Mouse (Mus musculus): ENCODE measurements around the gene Zfp62. TPM values are rescaled to one million over a fixed set of nuclear protein-coding genes. Genes with fewer than 3 reads are reported as not detected.

Zfp62 gene
- polyA plus RNA-seq, 1 experiment = 3.3 TPM

GRCm38 (mm10) chr11:49212577-49212976 is 9.5 kb downstream of the Zfp62 start:
- H3K79me2 ChIP-seq (ENCODE audit: control insufficient read depth, insufficient read depth) = peaks cover 64% of the 10 kb centered on the region
- TF ChIP-seq MAX (IDR thresholded peaks at IDR 0.05) = no peak
- TF ChIP-seq CTCF (IDR thresholded peaks at IDR 0.05; ENCODE audit: control insufficient read depth, insufficient read depth, insufficient read length) = no peak
- no peak for TF ChIP-seq MYOG (IDR thresholded peaks at IDR 0.05; ENCODE audit: control insufficient read depth, extremely low read depth, insufficient read length)
- no peak for TF ChIP-seq USF1 (IDR thresholded peaks at IDR 0.05; ENCODE audit: low read depth)
- no peak for TF ChIP-seq FOSL1 (IDR thresholded peaks at IDR 0.05; ENCODE audit: insufficient read depth, low read length, poor library complexity, severe bottlenecking)
- TF ChIP-seq MYOD1 (IDR thresholded peaks at IDR 0.05; ENCODE audit: control insufficient read depth, insufficient read length, low read depth) = no peak
- TF ChIP-seq CEBPB (IDR thresholded peaks at IDR 0.05; ENCODE audit: low read depth) = no peak
- H3K79me3 ChIP-seq (ENCODE audit: low read depth) = peaks cover 49% of the 10 kb centered on the region
- no peak overlapping the region for H3ac ChIP-seq (ENCODE audit: control insufficient read depth, insufficient read length, low read depth)
- H3K4me3 ChIP-seq (ENCODE audit: insufficient read depth, poor library complexity, severe bottlenecking) = no peak overlapping the region
- H3K27me3 ChIP-seq (ENCODE audit: control insufficient read depth, insufficient read depth, insufficient read length) = no peaks in the 10 kb centered on the region
- peaks cover 87% of the 10 kb centered on the region for H3K36me3 ChIP-seq (ENCODE audit: control insufficient read depth, insufficient read depth)

- H3ac ChIP-seq (ENCODE audit: control insufficient read depth, insufficient read length, low read depth) = no peak overlapping the region
- no peak overlapping the region for H3K4me3 ChIP-seq (ENCODE audit: insufficient read depth, poor library complexity, severe bottlenecking)
- H3K79me2 ChIP-seq (ENCODE audit: control insufficient read depth, insufficient read depth) = peaks cover 54% of the 10 kb centered on the region
- peaks cover 84% of the 10 kb centered on the region for H3K36me3 ChIP-seq (ENCODE audit: control insufficient read depth, insufficient read depth)
- H3K27me3 ChIP-seq (ENCODE audit: control insufficient read depth, insufficient read depth, insufficient read length) = no peaks in the 10 kb centered on the region
- peaks cover 40% of the 10 kb centered on the region for H3K79me3 ChIP-seq (ENCODE audit: low read depth)
- TF ChIP-seq FOSL1 (IDR thresholded peaks at IDR 0.05; ENCODE audit: insufficient read depth, low read length, poor library complexity, severe bottlenecking) = no peak
- TF ChIP-seq CEBPB (IDR thresholded peaks at IDR 0.05; ENCODE audit: low read depth) = no peak
- TF ChIP-seq MYOD1 (IDR thresholded peaks at IDR 0.05; ENCODE audit: control insufficient read depth, insufficient read length, low read depth) = no peak
- no peak for TF ChIP-seq CTCF (IDR thresholded peaks at IDR 0.05; ENCODE audit: control insufficient read depth, insufficient read depth, insufficient read length)
- no peak for TF ChIP-seq MYOG (IDR thresholded peaks at IDR 0.05; ENCODE audit: control insufficient read depth, extremely low read depth, insufficient read length)
- no peak for TF ChIP-seq MAX (IDR thresholded peaks at IDR 0.05)
- TF ChIP-seq USF1 (IDR thresholded peaks at IDR 0.05; ENCODE audit: low read depth) = no peak
Measured at GRCm38 (mm10) chr11:49213505-49213904, 10.4 kb downstream of the Zfp62 start.

- Histone ChIP-seq H3K4me3 (ENCODE audit: insufficient read depth, poor library complexity, severe bottlenecking) (no peak overlapping the region), H3K27me3 (ENCODE audit: control insufficient read depth, insufficient read depth, insufficient read length) (no peaks in the 10 kb centered on the region), H3K79me3 (ENCODE audit: low read depth) (no peaks in the 10 kb centered on the region), H3ac (ENCODE audit: control insufficient read depth, insufficient read length, low read depth) (no peak overlapping the region), H3K36me3 (ENCODE audit: control insufficient read depth, insufficient read depth) (peaks cover 37% of the 10 kb centered on the region), H3K79me2 (ENCODE audit: control insufficient read depth, insufficient read depth) (no peaks in the 10 kb centered on the region)
- TF ChIP-seq MYOD1 (IDR thresholded peaks at IDR 0.05; ENCODE audit: control insufficient read depth, insufficient read length, low read depth) = no peak
Measured at GRCm38 (mm10) chr11:49219271-49219670, 16.2 kb downstream of the Zfp62 start.

GRCm38 (mm10) chr11:49224455-49224854 is 21.4 kb downstream of the Zfp62 start:
- Histone ChIP-seq H3K36me3 (ENCODE audit: control insufficient read depth, insufficient read depth) (no peaks in the 10 kb centered on the region), H3K79me3 (ENCODE audit: low read depth) (no peaks in the 10 kb centered on the region), H3K27me3 (ENCODE audit: control insufficient read depth, insufficient read depth, insufficient read length) (no peaks in the 10 kb centered on the region), H3K4me3 (ENCODE audit: insufficient read depth, poor library complexity, severe bottlenecking) (no peak overlapping the region), H3ac (ENCODE audit: control insufficient read depth, insufficient read length, low read depth) (no peak overlapping the region), H3K79me2 (ENCODE audit: control insufficient read depth, insufficient read depth) (no peaks in the 10 kb centered on the region)
- TF ChIP-seq MAX (IDR thresholded peaks at IDR 0.05) = no peak
- TF ChIP-seq FOSL1 (IDR thresholded peaks at IDR 0.05; ENCODE audit: insufficient read depth, low read length, poor library complexity, severe bottlenecking) = no peak
- TF ChIP-seq MYOG (IDR thresholded peaks at IDR 0.05; ENCODE audit: control insufficient read depth, extremely low read depth, insufficient read length) = no peak
- TF ChIP-seq CEBPB (IDR thresholded peaks at IDR 0.05; ENCODE audit: low read depth) = no peak
- TF ChIP-seq USF1 (IDR thresholded peaks at IDR 0.05; ENCODE audit: low read depth) = no peak
- no peak for TF ChIP-seq CTCF (IDR thresholded peaks at IDR 0.05; ENCODE audit: control insufficient read depth, insufficient read depth, insufficient read length)
- no peak for TF ChIP-seq MYOD1 (IDR thresholded peaks at IDR 0.05; ENCODE audit: control insufficient read depth, insufficient read length, low read depth)

GRCm38 (mm10) chr11:49232781-49233180 is 29.7 kb downstream of the Zfp62 start:
- TF ChIP-seq USF1 (IDR thresholded peaks at IDR 0.05; ENCODE audit: low read depth) = no peak
- no peak for TF ChIP-seq CEBPB (IDR thresholded peaks at IDR 0.05; ENCODE audit: low read depth)
- no peak for TF ChIP-seq MAX (IDR thresholded peaks at IDR 0.05)
- no peak for TF ChIP-seq CTCF (IDR thresholded peaks at IDR 0.05; ENCODE audit: control insufficient read depth, insufficient read depth, insufficient read length)
- no peak for TF ChIP-seq FOSL1 (IDR thresholded peaks at IDR 0.05; ENCODE audit: insufficient read depth, low read length, poor library complexity, severe bottlenecking)
- no peak for TF ChIP-seq MYOG (IDR thresholded peaks at IDR 0.05; ENCODE audit: control insufficient read depth, extremely low read depth, insufficient read length)
- TF ChIP-seq MYOD1 (IDR thresholded peaks at IDR 0.05; ENCODE audit: control insufficient read depth, insufficient read length, low read depth) = no peak

GRCm38 (mm10) chr11:49235459-49236207 is 32.5 kb downstream of the Zfp62 start:
- TF ChIP-seq CTCF (IDR thresholded peaks at IDR 0.05; ENCODE audit: control insufficient read depth, insufficient read depth, insufficient read length) = no peak
- no peak for TF ChIP-seq MYOG (IDR thresholded peaks at IDR 0.05; ENCODE audit: control insufficient read depth, extremely low read depth, insufficient read length)
- TF ChIP-seq MYOD1 (IDR thresholded peaks at IDR 0.05; ENCODE audit: control insufficient read depth, insufficient read length, low read depth) = no peak
- no peak for TF ChIP-seq USF1 (IDR thresholded peaks at IDR 0.05; ENCODE audit: low read depth)
- no peak for TF ChIP-seq FOSL1 (IDR thresholded peaks at IDR 0.05; ENCODE audit: insufficient read depth, low read length, poor library complexity, severe bottlenecking)
- TF ChIP-seq MAX (IDR thresholded peaks at IDR 0.05) = no peak
- TF ChIP-seq CEBPB (IDR thresholded peaks at IDR 0.05; ENCODE audit: low read depth) = no peak
- Histone ChIP-seq H3K79me3 (ENCODE audit: low read depth) (no peaks in the 10 kb centered on the region), H3K27me3 (ENCODE audit: control insufficient read depth, insufficient read depth, insufficient read length) (no peaks in the 10 kb centered on the region), H3K4me3 (ENCODE audit: insufficient read depth, poor library complexity, severe bottlenecking) (no peak overlapping the region), H3ac (ENCODE audit: control insufficient read depth, insufficient read length, low read depth) (no peak overlapping the region), H3K79me2 (ENCODE audit: control insufficient read depth, insufficient read depth) (no peaks in the 10 kb centered on the region), H3K36me3 (ENCODE audit: control insufficient read depth, insufficient read depth) (no peaks in the 10 kb centered on the region)

More at GRCm38 (mm10) chr11:49232781-49233180, 29.7 kb downstream of the Zfp62 start:
- Histone ChIP-seq H3K79me2 (ENCODE audit: control insufficient read depth, insufficient read depth) (no peaks in the 10 kb centered on the region), H3ac (ENCODE audit: control insufficient read depth, insufficient read length, low read depth) (no peak overlapping the region), H3K4me3 (ENCODE audit: insufficient read depth, poor library complexity, severe bottlenecking) (no peak overlapping the region), H3K79me3 (ENCODE audit: low read depth) (no peaks in the 10 kb centered on the region), H3K27me3 (ENCODE audit: control insufficient read depth, insufficient read depth, insufficient read length) (no peaks in the 10 kb centered on the region), H3K36me3 (ENCODE audit: control insufficient read depth, insufficient read depth) (no peaks in the 10 kb centered on the region)
